Mouse (Mus musculus) right cerebral cortex, postnatal 4 days (tissue): ENCODE measurements at regions not wholly inside any gene's neighbourhood (a gene's known extent, or its start where the extent isn't known, plus 50 kb on each side); places are given as distances from the start of the nearest gene placed in this dataset.
"Not testable (repeated sequence)": the region's sequence is repeated elsewhere in the genome, so short reads cannot be mapped to it uniquely, and the experiment has no call there.

Experiments used
- DNase-seq: peaks from one replicate; pipeline ENCODE4 v3.0.0-alpha.2; 2022

DNA sequence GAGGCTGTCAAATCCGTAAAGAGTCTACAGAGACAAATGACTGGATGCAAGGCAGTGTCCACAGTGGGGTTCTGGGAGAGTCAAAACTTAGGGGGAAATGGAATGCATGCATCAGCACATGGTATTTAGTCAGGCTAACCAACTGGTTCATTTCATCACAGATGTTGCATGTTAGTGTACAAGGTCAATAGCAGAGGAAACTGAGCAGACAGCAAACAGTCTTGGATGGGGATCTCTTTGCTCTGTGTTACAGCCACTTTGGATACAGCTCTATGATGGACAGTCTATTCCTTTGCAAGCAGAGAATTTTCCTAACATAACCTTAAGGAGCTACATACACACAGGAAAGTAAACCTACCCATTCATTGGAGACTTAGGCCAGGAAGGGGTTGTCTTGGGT is 151.9 kb upstream of the Tmc3 start:
- no peak for DNase-seq

DNA sequence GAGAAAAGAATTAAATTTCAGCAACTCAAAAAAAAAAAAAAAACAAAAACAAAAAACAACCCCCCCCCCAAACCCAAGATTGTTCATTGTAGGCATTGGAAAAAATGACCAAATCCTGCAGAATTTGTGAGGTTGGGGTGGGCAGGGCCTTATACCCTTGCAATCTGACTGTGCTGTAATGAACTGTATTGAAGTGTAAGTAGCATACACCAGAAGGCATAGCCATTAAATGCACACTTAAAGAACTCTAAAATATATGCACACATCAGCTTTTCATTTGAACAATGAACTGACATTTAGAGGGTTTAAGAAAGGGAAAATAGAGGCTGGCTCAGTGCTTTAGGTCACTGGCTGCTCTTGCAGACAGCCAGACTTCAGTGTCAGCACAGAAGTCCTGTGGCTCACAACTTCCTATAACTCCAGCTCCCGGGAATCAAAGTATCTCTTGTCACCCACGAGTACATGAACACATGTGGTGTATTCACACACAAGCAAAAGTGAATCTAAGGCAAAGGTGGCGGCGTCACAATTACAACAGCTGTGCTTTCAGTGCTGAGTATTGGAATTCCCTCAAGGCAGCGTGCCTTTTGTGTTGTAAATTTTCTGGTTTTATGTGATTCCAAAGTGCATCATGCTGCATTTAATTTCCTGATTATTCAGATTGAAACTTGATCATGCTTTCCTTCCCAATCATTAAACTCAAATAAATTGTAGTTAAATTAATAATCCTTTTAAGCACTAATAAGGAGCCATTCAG is 150.6 kb upstream of the Tmc3 start:
- DNase-seq = no peak

DNA sequence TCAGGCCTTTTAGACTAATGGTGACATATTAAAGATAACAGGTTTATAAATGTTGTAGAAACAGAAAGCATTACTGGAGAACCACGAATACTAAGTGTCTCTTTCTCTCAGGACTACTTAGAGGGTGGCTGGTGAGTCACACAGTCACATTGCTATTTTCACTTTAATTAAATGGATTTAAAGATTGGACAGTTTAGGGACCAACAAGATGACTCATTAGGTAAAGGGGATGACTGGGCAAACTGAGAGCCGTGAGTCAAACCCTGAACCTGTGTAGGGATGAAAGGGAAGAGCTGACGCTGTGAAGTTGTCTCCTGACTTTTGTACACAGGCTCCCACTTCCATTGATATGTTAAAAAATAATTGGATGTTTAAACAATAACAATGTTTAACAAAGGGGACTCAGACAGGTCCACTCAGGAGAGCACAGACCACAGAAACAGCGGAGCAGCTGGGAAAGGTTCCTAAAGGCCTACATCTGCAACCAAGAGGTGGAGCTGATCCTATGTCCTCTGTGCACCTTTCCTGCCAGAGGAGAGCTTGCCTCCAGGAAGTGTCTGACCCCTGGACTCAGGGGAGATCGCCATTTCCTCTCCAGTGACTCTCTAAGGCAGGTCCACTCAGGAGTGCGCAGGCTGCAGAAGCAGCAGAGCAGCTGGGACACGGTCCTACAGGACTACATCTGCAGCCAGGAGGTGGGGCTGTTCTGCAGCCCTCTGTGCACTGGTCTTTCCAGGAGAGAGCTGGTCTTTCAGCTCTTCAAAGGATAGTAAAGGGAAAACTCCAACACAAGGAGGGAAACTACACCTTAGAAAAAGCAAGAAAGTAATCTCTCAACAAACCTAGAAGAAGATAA is 146.0 kb upstream of the Tmc3 start:
- DNase-seq = no peak

DNA sequence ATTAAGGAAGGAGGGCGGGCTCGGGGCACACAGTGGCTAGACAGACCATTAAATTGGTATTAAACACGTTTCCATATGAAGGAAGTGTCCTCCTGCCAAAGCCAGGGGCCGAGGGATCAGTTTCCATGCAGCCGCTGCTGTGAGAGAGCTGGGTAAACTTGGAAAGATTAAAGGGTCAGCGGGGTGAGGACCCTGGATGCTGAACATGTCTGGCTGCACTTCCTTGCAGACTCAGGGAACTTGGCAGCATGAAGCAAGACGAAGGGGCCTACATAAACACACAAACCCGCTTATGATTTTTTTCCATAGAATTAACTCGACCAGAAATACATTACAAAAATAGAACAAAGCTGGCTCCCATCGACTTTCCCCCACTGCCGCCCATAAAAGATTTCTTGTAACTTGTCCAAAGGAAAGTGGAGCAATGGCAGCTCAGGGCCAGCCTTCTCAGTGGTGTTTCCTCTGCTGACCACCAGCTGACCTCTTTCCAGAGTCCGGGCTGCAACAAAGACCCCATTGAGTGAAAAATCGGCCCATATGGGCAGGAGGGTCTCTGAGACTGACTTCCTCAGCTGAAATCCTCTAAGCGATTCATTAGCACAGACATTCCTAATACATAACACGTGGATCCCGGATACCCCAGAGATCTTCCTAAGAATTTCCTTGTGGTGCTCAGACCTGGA is 141.0 kb upstream of the Tmc3 start:
- no peak for DNase-seq

DNA sequence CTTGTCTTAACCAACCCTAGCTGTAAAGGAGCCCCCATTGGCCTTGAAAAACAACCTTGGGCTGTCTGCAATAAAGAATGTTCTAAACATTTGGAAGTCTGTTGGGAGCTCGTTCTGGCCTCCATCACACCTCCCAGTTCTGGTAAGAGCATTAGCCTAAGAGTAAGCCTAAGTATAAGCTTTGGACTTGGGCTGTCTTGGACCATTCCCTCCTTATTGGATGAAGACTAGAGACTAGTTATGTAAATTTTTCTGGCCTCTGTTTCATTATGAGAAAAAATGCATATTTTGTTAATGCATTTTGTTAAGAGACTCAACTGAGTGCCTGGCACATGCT is 140.5 kb upstream of the Tmc3 start:
- no peak for DNase-seq

DNA sequence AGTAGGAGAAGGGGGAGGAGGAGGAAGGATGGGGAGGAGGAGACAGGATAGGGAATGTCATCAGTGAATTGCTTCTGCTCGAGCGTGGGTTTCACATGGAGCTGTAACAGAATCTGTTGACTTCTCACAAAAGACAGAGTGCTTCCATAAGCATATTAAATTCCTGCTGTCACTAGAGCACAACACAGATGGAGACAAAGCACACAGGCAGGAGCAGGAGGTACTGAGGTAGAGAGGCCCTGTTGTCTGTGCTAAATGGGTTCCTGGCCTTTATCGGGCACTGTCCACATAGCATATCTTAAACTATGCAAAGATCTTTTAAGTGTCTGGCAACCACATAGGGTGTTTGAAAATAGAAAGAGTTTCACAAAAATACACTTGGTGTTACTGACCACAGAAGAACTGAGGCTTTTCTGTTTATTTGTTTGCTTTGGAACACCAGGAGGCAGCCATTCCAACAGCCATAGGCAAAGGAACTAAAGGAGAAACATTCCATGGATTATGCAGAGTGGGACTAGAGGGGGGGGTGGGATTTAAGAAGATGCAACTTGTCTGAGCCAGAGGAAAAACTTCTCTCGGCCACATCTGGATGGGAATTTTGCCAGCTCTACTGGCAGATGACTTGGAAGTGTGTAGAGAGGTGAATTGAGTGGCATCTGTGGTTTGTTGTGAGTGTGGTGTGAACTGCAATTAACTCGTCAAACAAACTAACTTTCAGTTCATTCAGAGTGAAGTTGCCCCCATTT is 139.4 kb upstream of the Tmc3 start:
- DNase-seq = no peak

DNA sequence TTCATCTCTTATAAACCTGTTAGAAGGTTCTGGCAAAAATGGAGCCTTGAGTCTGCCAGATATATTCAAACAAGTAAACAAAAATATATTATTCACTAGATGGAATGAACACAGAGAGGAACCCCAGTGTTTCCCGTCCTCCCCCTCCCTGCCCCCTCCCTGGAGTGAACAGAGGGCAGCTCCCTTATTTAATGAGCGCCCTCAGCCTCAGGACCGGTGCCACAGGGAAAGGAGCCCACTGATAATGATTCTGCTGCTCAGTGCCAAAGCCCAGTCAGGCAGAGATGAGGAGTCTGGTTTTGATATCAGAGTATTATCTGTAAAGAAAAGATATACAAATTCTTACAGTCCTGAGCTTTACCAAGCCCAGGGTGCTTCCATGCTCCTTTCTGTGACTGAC is 134.4 kb upstream of the Tmc3 start:
- DNase-seq = no peak

DNA sequence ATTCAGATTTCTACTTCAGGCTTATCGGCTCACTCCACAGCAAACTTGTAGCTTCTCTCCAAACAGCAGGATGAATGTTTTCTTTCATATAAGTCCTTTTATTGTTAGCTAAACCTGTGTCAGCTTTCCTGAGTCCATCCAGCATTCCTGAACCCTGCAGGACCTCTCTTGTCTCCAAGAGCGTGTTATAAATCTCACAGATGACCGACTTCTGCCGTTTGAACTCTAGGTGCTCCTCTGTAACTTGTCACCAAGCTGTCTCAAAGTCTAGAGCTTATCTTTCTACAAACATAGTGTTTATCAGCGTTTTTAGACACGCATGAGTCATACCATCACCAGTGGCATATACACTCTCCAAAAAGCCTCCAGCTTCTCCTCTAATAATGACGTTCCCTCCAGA is 132.4 kb upstream of the Tmc3 start:
- no peak for DNase-seq

DNA sequence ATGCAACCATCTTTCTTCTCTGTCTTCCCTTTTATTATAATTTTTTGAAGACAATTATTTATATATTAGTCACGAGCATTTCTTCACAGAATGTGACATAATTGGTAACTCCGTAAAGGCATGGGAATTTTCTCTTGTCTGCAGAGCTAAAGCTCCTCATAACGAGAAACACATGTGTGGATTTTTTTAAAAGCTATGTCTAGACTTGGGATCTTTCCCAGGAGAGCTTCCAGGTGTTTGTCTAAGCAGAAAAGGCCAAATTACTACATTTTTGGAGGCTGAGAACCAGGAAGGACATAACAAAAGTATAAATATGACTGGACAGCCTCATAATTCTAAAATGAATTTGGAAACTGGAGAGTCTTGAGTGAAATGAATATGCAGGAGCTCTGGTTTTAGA is 125.2 kb upstream of the Tmc3 start:
- no peak for DNase-seq

DNA sequence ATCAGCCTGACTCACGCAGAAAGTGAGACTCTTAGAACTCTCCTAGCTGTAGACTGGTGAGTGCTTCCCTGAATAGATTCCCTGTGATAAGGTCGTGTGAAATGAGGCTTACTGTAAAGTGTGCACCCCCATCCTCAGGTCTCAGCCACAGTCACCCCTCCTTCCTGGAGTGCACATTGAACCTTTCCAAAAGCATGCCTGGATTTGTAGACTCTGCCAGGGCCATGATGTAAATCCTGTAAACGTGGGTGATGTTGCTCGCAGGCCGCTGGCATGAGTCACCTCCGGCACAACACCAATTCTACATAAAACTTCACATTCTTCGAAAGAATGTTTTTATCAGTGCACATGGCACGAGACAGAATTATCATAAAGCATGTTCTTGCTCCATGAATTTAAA is 117.7 kb upstream of the Tmc3 start:
- no peak for DNase-seq

DNA sequence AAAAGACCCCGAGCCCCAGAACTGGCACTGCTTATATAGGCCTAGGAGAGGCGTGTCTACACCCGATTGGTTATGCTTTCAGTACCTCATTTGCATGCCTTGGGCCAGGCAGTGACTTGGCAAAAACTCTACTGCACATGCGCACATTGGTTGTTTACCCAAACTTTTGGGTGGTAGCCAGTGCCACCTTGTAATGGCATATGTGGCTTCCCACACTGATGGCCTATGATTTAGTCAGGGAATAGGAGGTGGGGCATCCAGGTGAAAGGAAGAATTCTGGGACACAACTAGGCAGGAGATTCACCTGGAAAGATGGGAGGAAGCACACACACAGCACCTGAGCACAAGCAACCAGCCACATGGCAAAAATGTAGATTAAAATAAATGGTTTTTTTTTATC is 114.9 kb upstream of the Tmc3 start:
- not testable (repeated sequence) for DNase-seq

DNA sequence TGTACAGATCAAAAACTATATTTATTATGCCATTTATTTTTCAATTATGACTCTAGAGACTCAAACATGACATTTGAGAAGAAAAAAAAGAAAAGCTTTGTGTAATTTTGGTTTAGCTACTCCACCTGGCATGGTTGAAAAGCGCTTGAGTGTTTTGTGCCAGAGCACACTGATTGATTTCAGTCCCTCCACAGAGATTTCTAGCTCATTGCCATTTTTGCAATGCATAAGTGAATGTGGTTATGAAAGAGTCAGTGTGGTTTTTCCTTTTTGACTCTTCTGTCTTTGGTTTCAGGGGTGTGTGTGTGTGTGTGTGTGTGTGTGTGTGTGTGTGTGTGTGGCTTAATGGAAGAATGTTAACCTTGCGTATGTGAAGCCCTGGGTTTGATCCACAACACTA is 113.6 kb upstream of the Tmc3 start:
- no peak for DNase-seq

DNA sequence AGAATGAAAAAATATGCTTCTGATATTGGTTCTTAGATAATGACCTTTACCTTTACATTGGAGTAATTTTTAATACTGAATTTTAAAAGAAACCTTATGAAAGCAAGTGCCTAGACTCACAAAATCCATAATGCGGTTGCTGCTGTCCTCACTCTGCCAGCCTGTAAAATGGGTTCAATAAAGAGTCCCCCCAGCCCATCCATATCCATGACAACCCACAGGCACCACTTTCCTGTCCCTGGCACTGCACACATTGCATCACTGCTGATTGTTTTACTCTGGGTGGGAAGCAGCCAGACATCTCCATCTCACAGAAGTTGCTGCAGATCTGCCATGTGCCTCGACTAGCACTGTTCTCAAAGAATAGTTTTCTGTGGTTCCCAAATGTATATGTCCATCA is 110.3 kb upstream of the Tmc3 start:
- DNase-seq = no peak

DNA sequence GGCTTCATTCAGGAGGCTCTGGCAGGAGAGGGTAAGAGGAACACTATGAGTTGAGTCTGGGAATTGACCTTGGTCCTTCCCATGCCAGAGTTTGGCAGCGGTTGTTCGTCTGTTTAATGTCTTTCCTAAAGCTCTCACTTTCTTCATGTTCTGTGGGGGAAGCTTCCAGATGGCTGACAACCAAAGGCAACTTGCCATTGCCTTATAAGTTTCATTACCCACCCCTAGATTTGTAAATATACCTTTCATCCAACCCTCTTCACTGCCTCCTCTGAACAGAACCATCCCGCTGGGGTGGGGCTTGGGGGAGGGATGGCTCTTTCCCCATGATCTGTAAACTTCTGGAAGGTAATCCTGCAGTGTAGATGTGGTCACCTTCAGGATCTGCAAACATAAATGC is 109.7 kb upstream of the Tmc3 start:
- DNase-seq = no peak

DNA sequence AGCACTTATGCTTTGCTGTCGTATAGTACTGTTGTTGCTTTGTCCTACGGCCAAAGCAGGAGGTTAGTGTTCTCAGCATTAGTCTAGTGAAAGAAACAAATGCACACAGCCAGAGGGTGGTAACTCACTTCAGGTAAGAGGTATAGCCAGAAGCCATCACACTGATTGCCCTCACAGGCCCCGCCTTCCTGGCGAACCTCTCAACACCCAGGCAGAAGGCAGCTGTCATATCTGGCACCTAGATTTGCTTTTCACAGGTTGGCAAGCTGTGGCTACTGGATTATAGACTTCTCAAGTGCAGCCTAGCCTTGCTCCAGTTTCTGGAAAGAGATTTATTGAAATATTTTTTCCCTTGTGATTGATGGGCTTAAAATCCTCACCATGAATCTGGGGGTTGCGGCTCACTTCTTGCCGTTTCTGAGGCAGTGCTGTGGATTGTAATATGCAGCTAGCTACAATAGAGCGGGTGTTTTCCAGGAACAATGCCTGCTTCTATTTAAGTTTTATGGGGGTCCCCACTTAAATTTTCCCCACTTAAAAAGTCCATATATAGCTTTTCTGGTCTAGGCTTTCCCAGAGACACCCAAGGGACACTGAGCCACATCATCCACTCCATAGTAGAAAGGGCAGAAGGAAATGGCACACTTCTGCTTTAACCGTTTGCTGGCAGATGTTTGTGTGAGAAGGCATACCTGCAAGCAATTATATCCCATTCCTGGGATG is 109.1 kb upstream of the Tmc3 start:
- DNase-seq = no peak

DNA sequence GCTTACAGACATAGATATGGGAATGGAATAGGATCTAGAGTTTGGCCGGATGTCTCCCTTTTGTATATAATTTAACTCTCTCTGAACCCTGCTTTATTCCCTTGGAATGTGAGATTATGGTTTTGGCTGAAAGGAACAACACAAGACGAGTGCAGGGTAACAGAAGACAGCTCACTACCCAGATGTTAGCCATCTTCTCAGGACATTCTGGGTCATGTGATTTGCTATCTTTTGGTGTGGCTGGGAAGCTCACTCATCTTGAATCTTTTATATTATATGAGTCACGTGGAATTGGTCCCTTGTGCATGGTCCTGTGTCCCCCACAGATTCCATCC is 108.6 kb upstream of the Tmc3 start:
- DNase-seq = no peak

DNA sequence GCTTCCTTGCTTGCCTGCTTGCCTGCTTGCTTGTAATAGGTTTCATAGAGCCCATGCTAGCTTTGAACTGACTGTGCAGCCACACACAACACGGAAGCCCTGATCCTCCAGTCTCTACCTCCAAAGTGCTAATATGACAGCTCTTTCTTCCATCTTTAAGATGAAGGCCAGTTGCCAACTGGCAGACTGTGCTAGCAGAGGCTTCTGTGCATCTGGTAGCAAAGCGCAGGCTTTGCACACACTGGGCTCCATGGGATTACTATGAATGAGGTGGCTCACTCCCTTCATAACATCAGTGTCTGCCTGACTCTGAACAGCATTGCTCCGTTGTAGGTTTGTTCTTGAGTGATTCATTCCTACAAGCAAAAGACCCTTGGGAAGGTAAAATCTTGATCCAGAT is 107.9 kb upstream of the Tmc3 start:
- DNase-seq = no peak

DNA sequence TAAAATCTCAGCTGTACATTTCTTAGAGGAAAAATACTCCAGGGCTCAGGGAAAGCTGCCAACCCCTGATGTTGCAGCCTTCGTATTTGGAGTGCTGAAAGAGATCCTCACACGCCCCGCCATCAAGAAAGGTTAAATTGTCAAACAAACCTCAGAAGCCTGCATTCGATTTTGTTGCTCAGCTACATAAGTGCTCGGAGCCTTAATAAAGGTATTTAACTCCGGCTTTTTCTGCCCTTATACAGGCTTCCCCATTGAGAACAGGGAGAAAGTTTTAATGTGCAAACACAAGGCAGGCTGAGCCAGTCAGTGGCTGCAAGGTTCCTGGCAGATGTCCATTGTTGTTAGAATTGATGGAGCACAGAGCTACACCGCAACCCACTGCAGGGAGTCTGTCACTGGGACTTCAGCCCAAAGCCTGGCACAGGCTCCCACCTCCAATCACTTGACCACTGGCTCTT is 107.0 kb upstream of the Tmc3 start:
- peak; percentile 20 for DNase-seq

DNA sequence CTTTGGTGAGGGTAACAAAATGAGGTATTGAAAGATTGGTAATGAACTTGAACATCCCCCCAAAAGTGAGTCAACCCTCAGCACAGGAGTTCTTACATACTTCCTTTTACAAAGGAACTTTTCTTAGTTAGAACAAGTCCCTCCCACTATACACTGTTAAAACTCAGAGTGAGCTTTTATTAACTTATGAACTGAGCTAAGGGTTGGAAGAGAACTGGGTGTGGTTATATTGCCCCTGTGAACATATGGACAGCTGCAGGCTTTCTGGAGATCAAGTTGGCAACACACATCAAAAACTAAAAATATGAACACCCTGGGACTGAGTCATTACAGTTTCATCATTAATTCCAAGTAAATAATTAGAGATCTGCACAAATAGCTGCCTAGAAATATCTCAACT is 103.1 kb upstream of the Tmc3 start:
- DNase-seq = no peak

DNA sequence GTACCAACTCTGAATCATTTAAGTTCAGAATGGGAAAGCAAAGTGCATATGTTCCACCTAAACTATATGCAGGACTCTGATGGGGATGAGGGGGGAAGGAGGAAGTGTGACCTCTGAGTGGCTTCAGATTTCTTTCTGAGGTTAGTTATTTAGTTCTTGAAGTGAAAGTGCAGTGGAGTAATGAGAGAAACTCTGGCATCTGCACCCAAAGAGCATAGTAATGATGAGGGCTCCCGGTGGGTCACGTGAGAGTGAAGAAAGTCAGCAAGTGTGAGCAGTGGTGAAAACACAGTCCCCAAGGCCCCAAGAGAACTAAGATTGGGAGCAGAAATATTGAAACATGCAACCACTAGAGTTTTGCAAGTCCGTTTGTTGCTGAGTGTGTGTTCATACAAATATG is 102.5 kb upstream of the Tmc3 start:
- DNase-seq = no peak

DNA sequence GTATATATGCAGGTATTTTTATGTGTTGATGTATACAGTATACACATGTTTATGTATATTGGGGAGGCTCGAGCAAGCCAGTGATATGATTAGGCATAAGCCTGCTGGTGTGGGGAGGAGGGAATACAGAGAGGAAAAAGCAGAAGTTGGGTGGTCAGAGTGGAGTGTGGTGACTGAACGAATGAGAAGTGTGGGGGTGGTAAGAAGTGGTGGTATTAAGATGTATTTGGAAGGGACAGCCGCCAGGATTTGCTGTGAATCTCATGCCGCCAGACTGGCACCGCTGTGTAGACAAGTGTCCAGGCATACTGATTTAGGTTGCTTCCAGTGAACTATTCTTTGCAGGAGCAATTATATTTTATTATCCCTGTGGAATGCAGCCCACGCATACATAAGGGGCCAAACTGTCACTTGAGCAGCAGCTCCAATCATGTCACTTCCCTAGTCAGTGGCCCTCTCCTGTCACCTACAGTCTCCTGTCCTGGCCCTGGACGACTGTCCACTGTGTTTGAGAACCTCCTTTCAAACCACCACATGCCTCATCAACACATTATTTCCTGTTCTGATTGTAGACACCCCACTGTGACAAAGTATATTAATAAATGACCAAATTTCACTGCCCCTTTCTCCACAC is 101.9 kb upstream of the Tmc3 start:
- DNase-seq = no peak

DNA sequence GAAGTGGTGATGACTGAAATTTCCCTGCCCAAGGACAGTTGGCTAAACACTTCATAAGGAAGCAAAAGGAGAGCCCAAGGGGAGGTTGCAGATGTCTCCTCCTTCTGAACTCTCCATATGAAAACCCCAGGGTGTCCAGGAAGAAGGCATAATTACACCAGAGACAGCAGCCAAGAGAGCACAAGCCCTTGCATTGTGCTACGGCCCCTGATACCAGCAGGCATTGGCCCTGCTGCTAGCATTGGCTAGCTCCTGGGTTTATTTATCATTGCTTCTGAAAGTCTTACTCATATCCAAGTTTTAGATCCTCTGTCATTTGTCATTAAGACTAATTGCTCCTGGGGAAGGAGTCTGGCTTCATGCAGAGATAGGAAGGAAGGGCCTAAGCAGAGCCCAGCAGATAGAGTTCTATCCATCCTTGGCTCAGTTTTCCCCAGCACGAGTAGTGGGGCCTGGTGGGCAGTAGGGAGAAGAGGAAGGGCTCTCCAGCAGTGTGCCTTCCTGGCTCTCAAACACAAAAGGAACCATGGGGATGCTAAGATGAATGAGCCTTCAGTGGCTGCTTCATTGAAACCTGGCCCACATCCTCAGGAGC is 98.5 kb upstream of the Tmc3 start:
- DNase-seq = no peak
